Mouse (Mus musculus): ENCODE data around the gene Rps19bp1.

Gene Rps19bp1

GRCm38 (mm10) chr15:80263610-80264575 lies at the start of gene Rps19bp1:
Gene Rps19bp1, minus strand, starts transcription at chr15:80264315.
- peak; percentile 87 for DNase-seq

DNA sequence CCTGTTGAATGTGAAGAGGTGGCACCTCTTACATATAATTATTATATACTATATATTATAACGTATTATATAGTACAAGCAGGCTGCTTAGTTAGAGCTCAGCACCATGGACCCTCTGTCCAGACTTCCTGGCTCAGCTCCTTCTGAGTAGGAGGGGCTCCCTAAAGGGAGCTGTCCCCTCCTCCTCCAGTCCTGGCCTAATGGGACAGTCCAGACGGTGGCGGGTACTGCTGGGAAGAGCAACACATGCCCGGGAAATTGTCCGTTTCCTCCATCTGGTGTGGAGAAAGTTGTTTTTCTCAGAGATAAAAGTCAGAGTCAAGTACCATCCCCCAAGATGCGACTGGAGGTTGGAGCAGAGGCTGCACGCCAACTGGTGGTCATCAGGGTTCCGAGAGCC lies 42.0 kb upstream of the Rps19bp1 start:
- DNase-seq: peak; percentile 77

DNA sequence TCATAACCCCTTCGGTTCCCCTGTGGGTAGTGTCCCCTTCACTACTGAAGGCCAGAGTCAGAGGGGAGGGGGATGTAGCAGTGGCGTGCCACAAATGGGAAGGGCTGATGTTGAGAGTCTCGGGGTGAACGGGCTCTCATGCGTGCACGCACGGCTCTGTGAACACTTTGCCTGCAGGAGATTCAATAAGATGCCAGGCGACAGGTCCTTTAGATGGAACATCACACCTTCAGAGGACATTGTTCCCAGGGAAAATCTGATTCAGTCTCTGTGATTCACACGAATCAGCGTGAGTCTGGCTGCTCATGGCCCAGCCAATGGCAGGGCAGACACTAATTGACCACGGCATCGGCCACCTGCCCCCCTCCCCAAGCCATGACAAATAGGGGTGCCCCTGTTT lies 40.1 kb upstream of the Rps19bp1 start:
- no peak for DNase-seq

DNA sequence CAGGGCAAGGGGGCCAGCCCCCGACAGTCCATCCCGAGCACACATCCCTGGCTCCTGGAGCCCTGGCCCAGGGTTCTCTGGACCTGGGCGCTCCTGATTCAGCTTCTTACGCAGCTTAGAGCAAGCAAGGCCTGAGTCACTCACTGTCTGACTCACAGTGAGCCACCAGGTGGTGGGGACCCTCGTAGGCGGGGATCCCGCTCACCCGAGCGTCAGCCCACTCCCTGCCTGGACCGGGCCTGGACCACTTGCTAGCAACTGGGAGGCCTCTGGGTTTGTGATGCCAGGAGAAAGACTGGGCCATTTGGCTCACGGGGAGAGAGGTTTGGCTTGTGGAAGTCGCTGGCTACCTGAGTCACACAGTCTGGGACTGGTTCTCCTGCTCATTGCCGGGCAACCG lies 39.7 kb upstream of the Rps19bp1 start:
- DNase-seq: peak; percentile 60

DNA sequence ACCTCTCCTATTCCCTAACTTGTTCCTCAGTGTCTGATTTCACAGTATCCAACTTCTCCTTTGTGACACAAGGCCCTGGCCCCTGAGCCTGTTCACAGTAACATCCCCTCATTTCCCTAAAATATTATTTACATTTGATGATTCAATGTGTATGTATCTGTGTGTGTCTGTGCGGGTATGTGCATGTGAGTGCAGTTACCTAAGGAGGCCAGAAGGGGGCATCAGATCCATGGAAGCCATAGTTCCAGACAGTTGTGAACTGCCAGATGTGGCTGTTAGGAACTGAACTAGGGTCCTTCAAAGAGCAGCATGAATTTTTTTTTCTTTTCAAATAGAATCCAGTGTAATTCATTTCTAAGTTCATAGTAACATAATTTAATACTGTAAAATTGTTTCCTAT lies 33.0 kb upstream of the Rps19bp1 start:
- DNase-seq: no peak

GRCm38 (mm10) chr15:80289436-80289835 lies 25.3 kb upstream of the Rps19bp1 start:
- DNase-seq: peak; percentile 88

- DNase-seq: peak; percentile 81
These were observed 23.9 kb upstream of the Rps19bp1 start for GRCm38 (mm10) chr15:80288036-80288435.

DNA sequence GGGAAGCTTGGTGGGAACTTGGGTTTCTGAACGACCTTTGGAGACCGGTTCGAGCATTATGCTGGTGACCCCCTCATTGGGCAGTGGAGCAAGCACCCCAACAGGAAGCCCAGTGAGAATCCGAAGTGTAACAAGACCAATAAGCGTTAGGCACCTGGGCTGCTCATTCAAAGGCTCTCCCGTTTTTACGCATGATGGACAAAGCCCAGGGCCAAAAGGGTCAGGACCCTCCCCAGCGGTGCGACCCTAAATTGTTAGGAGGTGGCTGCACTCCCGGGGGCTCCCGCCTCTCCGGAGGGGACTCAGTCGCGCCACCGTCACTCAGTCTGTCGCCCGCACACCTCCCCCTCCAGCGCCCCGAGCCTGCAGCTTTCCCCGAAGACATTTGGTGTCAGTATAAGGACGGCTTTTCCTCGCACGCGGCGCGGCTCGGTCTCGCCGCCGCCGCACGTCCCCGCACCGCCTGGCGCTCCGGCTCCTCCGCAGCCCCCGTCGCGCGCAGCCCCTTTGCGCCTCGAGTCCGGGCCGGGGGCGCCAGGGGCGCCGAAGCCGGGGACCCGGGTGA lies 22.8 kb upstream of the Rps19bp1 start, which contains the start of gene Cacna1i:
TSS of gene Cacna1i (plus strand) at position 388 of the 565 bp plus-strand sequence.
- DNase-seq: peak; percentile 84

GRCm38 (mm10) chr15:80280646-80281045 lies 16.5 kb upstream of the Rps19bp1 start:
- DNase-seq: peak; percentile 40

GRCm38 (mm10) chr15:80279053-80279452 lies 14.9 kb upstream of the Rps19bp1 start:
- DNase-seq: peak; percentile 56

- DNase-seq: peak; percentile 82
These were observed 14.1 kb upstream of the Rps19bp1 start for GRCm38 (mm10) chr15:80278121-80278759.

GRCm38 (mm10) chr15:80277625-80278024 lies 13.5 kb upstream of the Rps19bp1 start:
- DNase-seq: no peak

- DNase-seq: peak; percentile 72
These were observed 13.0 kb upstream of the Rps19bp1 start for GRCm38 (mm10) chr15:80277107-80277506.

- DNase-seq: no peak
These were observed 7.8 kb upstream of the Rps19bp1 start for GRCm38 (mm10) chr15:80271858-80272396.

GRCm38 (mm10) chr15:80266281-80266680 lies 2.2 kb upstream of the Rps19bp1 start:
- DNase-seq: peak; percentile 84

DNA sequence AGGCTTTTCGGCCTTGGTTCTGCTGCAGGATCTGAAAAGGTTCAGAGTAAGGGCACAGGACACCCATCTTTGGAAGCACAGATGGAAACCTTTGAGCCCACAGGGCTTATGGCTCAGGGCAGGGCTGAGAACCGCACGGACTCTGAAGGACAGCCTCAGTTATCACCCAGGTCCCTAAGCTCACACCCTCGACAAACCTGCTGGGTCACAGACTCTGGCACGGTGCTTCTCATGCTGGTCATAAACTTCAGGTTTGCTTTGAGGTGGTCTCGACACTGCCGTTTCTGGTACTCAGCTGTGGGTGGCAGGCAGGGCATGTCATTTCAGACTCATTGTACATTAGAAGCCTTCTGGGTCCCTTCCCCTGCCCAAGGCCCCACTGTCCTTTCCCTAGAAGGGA lies 3.0 kb downstream of the Rps19bp1 start:
- no peak for DNase-seq

DNA sequence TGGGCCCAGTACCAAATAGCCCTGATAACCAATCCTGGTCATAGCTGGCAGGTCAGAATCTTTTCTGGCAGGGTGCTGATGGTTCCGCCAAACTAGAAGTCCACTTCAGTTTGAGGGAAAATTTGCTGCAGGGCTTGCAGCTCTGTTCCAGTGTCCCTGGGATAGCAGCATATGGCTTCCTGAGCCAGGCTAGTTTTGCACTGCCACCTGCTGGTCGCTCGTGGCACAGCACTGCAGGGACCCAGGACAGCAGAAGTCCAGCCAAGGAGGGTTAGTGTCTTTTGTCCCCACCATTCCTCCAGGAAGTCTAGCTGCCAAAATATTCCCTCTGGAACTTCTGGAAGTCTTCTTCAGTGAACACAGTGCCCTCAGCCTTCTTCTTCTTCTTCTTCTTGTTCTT lies 3.4 kb downstream of the Rps19bp1 start:
- DNase-seq: peak; percentile 86

- no peak for DNase-seq
These were observed 4.6 kb downstream of the Rps19bp1 start for GRCm38 (mm10) chr15:80259406-80260045.

- peak; percentile 49 for DNase-seq
These were observed 5.6 kb downstream of the Rps19bp1 start for GRCm38 (mm10) chr15:80258240-80259170.

DNA sequence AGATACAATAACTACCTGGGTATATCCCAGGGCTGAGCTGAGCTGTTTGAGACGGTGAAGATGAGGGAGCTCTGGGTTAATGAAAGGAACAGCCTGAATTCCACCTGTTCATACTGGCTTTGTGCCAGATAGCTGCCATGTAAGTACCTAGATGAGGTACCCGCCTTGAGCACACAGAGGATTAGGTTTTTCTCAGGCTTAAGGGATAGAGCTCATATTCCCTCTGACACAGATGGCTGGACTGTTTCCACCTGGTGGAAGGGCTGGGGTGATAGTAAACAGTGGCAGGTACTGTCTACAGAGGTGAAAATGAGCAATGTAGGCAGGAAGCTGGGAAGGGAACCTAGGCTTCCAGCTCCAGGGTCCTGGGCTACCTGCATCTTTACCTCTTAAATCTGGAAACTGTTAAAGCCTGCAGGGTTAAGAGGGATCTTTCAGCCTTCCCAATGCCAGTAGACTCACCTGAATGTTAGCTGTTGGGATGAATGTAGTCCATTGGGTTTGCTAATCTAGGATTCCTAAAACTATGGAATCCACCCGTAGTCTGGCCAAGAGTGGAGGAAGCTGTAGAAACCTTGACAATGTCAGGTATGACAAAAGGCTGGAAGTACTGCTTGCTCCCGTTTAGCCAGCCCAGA lies 6.4 kb downstream of the Rps19bp1 start:
- DNase-seq: peak; percentile 72
